Mouse (Mus musculus): ENCODE measurements around the gene Foxa2.

The Foxa2 gene

DNA sequence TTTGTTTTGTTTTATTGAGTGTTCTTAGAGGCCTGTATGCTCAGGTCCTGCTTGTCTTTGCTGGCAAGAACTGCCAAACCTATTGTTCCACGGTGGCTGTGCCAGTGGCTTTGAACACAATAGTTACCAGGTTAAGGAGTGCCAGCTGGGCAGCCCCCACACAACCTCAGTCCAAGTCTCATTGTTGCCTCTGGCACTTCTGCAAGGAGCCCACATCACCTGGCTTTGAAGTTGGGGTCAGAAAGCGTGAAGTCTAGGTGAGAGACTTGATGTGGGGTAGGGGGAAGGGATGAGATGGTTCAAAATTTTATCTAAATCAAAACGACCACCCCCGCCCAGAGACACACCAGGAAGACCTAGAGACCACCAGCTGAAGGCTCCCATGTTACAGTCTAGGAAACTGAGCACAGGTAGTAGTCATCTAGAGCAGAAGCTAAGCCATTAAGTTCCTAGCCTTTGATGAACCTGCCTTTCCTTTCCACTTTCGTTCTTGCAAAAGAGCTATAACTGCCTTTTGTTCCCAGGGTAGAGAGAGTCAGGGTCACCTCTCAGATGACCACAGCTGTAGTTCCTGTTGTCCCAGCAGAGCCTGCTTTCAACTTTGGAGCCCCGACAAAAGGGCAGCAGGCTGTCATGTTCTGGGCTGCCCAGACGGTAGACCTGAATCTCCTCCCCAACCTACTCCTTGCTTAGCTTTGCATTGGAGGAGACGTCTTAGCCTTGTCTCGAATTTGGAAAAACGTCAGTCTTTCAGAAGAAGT is 48.4 kb downstream of the Foxa2 start:
- DNase-seq = no peak

- DNase-seq = no peak
Observed at GRCm38 (mm10) chr2:147996781-147997180, 50.0 kb downstream of the Foxa2 start.

- no peak for DNase-seq
Observed at GRCm38 (mm10) chr2:147993821-147994220, 52.9 kb downstream of the Foxa2 start.

DNA sequence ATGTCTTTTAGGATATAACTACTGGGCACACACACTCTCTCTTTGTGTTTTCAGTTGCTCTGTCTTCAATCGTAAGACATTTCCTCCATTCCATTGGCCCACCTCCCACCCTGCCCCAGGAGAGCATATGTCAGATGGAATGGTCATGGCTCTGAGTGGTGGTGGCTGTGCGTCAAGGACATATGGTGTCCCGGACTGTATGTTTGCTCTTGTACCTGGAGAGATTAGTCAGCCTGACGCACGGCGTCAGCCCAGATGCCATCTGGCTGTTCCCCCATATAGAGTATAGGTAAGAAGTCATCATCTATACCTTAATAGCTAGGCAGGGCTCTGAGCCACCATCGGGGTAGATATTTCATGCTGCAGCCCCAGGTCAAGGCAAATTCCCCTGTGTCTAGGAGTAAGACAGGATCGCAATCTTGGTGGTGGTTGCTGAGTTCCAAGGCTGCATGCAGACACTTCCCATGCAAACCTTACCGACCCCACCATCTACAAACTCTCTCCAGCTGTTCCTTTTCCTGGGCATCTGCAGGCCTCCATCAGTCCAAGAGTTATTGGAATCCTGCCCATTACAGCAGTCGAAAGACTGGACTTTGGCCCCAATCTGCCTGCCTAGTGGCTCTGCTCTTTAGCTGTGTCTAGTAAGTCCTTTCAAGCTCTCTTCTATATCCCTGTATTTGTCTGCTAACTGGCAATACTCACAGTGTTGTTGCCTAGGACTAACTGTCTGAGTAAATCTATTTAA is 53.7 kb downstream of the Foxa2 start:
- DNase-seq = no peak

Data from thymus, postnatal 36 days (tissue).